Mouse (Mus musculus) heart, adult 2 months (tissue): Measurements from ENCODE around the gene Ccdc78. TPM values are rescaled to one million over a fixed set of nuclear protein-coding genes. Genes with fewer than 3 reads are reported as not detected.

Experiments
- DNase-seq, 2 experiments: peaks; one replicate each; pipeline ENCODE4 v3.0.0; 2021
- H3K27ac ChIP-seq: fragments of 200-600 bp; 2 replicates; pipeline ENCODE4 v1.8.1; 2022
- H3K27me3 ChIP-seq: fragments of 200-500 bp; 2 replicates; pipeline ENCODE4 v1.6.1; 2012; ENCODE audit warnings: mild to moderate bottlenecking, low read length, inconsistent platforms, mixed read lengths; ENCODE audit not compliant: control insufficient read depth, insufficient read depth
- H3K36me3 ChIP-seq: fragments of 200-500 bp; 2 replicates; pipeline ENCODE4 v1.6.1; 2012; ENCODE audit warnings: low read length, inconsistent platforms; ENCODE audit not compliant: control insufficient read depth, insufficient read depth
- H3K4me1 ChIP-seq: fragments of 200-500 bp; 2 replicates; pipeline ENCODE4 v1.6.1; 2011; ENCODE audit warnings: low read length; ENCODE audit not compliant: control insufficient read depth, insufficient read depth
- H3K4me3 ChIP-seq: fragments of 200-600 bp; 2 replicates; pipeline ENCODE4 v1.8.1; 2022
- H3K79me2 ChIP-seq: fragments of 200-500 bp; replicated peaks from 2 replicates; pipeline ENCODE4 v1.6.1; 2012; ENCODE audit warnings: mild to moderate bottlenecking, inconsistent platforms, low read length, moderate library complexity, mixed read lengths; ENCODE audit not compliant: control insufficient read depth, insufficient read depth
- H3K9ac ChIP-seq: fragments of 200-500 bp; 2 replicates; pipeline ENCODE4 v1.6.1; 2012; ENCODE audit warnings: low read depth, mild to moderate bottlenecking, control low read depth, inconsistent platforms, low read length, mixed read lengths
- CTCF ChIP-seq: fragments of 200-600 bp; IDR thresholded peaks from 2 replicates; pipeline ENCODE4 v1.8.1; 2022; ENCODE audit warnings: antibody characterized with exemption, mild to moderate bottlenecking, moderate library complexity
- EP300 ChIP-seq: fragments of 200-500 bp; IDR thresholded peaks from 2 replicates; pipeline ENCODE4 v1.6.1; 2011; ENCODE audit warnings: low read depth, low read length, control low read depth; ENCODE audit not compliant: insufficient read depth
- POLR2A ChIP-seq: fragments of 200-500 bp; IDR thresholded peaks from 2 replicates; pipeline ENCODE4 v1.6.1; 2011; ENCODE audit warnings: mild to moderate bottlenecking, low read depth, low read length, control low read depth; ENCODE audit not compliant: insufficient read depth
- WGBS: fragments of 180-500 bp; shearing (Covaris S2); methylation state at CpG from one replicate; pipeline ENCODE4 v1.1.7; 2018; 5-methylcytosine and 5-hydroxymethylcytosine counted together
- intact Hi-C: fragments of 180-260 bp; cut with DNase I; formaldehyde crosslinking; loops from one replicate; pipeline ENCODE4 v1.15.1; 2025
- polyA plus RNA-seq: library from polyadenylated mRNA; depleted of rRNA; stranded (reverse); fragments of >200 nt; gene quantifications from 2 replicates; pipeline ENCODE4 v1.2.3, GENCODE M21; 2012
- total RNA-seq, 2 experiments: library from RNA; stranded (reverse); gene quantifications; 2 replicates each; pipeline ENCODE4 v1.2.3; 2021

Gene Ccdc78
- total and polyA plus RNA-seq, 3 experiments, result 1.1 TPM; not detected in 2

DNA sequence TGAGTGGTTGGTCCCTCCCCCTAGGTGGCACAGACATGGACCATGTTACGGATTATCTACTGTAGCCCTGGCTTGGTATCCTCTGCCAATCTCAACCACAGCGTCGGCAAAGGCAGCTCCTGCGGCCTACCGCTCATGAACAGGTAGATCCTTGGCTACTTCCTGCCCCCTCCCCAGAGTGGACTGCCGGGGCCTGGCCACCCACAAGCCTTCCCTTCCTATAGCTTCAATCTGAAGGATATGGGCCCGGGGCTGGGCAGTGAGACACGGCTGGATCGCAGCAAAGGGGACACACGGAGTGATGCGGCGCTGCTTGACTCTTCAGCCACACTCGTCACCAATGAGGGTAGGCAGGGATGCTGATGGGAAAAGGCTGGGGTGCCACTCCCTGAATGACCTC, 40.6 kb downstream of the Ccdc78 start:
- Histone ChIP-seq H3K79me2 (no peaks in the 10 kb centered on the region; the same call in 1 of the 2 replicates), H3K36me3 (no peaks in the 10 kb centered on the region; the same call in 1 of the 2 replicates), H3K27ac (no peak overlapping the region), H3K9ac (no peak overlapping the region), H3K4me1 (peaks cover 16% of the 10 kb centered on the region), H3K4me3 (no peak overlapping the region), H3K27me3 (no peaks in the 10 kb centered on the region)
- TF ChIP-seq POLR2A, result no peak
- TF ChIP-seq EP300, result no peak
- TF ChIP-seq CTCF, result no peak
- intact Hi-C loops, result no loop called here
- WGBS, result 94% methylated on average over 13 of the region's 13 CpGs
- no peak for DNase-seq

DNA sequence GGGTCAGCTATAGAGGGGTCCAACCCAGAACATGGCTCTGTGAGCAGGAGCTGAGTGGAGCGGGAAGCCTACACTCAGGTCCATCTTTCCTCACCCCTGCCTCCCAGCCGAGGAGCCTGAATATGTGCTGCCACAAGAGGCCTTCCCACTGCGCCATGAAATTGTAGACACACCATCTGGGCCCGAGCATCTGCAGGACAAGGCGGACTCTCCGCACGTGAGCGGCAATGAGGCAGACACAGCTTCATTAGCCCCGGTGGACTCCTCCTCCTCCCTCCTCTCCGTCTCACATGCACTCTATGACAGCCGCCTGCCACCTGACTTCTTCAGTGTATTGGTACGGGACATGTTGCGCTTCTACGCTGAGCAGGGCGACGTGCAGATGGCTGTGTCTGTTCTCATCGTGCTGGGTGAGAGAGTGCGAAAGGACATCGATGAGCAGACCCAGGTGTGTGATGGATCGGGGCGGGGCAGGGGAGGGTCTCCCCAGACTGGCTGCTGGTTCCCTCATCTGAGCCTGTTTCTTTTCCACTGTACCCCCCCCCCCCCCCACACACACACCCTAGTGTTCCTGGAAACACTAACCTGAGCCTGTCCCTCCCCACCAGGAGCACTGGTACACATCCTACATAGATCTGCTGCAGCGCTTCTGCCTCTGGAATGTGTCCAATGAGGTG, 41.3 kb downstream of the Ccdc78 start:
- TF ChIP-seq EP300, result no peak
- no peak for TF ChIP-seq POLR2A
- TF ChIP-seq CTCF, result no peak
- H3K79me2 ChIP-seq, result no peaks in the 10 kb centered on the region; the same call in 1 of the 2 replicates
- no peaks in the 10 kb centered on the region; the same call in 1 of the 2 replicates for H3K36me3 ChIP-seq
- no peak overlapping the region for H3K4me3 ChIP-seq
- H3K27me3 ChIP-seq, result no peaks in the 10 kb centered on the region
- no peak overlapping the region for H3K9ac ChIP-seq
- H3K4me1 ChIP-seq, result peaks cover 17% of the 10 kb centered on the region
- intact Hi-C loops, result no loop called here
- no peak overlapping the region for H3K27ac ChIP-seq
- WGBS, result 94% methylated on average over 22 of the region's 22 CpGs
- peak in 1 of 2 experiments; percentile 18 for DNase-seq

GRCm38 (mm10) chr17:25828223-25828594, 41.8 kb downstream of the Ccdc78 start:
- Histone ChIP-seq H3K27ac (peak overlapping the region; percentile 81), H3K4me3 (peak overlapping the region; percentile 83), H3K79me2 (no peaks in the 10 kb centered on the region; the same call in 1 of the 2 replicates), H3K36me3 (no peaks in the 10 kb centered on the region; the same call in 1 of the 2 replicates), H3K27me3 (no peaks in the 10 kb centered on the region), H3K4me1 (peaks cover 17% of the 10 kb centered on the region), H3K9ac (no peak overlapping the region)
- TF ChIP-seq POLR2A (no peak), CTCF (no peak), EP300 (no peak)
- WGBS, result 86% methylated on average over 8 of the region's 8 CpGs
- DNase-seq, result no peak
- intact Hi-C loops, result no loop called here

DNA sequence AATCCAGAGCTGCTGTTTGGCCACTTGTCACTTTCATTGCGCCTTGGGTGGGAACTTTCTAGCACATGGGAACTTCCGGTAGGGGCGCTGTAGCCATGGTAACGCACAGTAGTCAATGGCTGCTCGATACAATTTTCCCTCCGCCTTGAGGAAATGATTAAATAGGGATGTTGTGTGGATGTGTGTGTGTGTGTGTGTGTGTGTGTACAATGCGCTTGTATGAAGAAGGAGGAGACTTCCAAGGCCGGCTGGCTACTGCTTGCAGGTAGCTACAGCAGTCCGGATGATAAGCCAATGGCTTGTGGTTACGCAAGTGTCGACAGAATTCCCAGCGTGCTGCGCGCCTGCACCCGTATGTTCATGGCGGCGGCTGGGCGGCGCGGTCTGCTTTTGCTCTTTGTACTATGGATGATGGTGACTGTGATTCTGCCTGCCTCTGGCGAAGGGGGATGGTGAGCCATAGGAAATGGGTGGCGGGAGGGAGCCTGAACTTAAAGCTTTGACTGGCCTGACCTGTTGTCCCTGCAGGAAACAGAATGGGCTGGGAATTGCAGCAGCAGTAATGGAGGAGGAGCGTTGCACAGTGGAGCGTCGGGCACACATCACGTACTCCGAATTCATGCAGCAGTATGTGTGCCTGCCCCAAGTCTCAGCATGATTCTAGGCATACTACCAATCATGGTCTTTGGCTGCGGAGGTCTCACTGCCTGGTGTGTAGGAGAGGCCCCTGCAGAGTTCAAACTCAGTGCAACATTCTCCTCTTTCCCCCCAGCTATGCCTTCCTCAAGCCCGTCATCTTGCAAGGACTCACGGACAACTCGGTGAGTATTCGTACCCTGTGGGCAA, 42.6 kb downstream of the Ccdc78 start, which contains the start of gene Jmjd8:
Gene Jmjd8, plus strand, starts transcription at position 156 of the 846 bp plus-strand sequence.
- H3K4me3 ChIP-seq, result peak within 1 kb of the TSS; percentile 83
- no peaks in the 10 kb centered on the region; the same call in 1 of the 2 replicates for H3K79me2 ChIP-seq
- under 1% methylated on average over 32 of the region's 32 CpGs for WGBS
- peak within 1 kb of the TSS; percentile 85 for H3K9ac ChIP-seq
- peak within 1 kb of the TSS; percentile 81 for H3K27ac ChIP-seq
- no peaks in the 10 kb centered on the region; the same call in 1 of the 2 replicates for H3K36me3 ChIP-seq
- H3K4me1 ChIP-seq, result peaks cover 16% of the 10 kb centered on the region
- no peaks in the 10 kb centered on the region for H3K27me3 ChIP-seq
- TF ChIP-seq CTCF (peak; percentile 58), POLR2A (peak; percentile 84), EP300 (no peak)
- intact Hi-C loops, result no loop called here
- DNase-seq, result peak; percentile 85 to 86

DNA sequence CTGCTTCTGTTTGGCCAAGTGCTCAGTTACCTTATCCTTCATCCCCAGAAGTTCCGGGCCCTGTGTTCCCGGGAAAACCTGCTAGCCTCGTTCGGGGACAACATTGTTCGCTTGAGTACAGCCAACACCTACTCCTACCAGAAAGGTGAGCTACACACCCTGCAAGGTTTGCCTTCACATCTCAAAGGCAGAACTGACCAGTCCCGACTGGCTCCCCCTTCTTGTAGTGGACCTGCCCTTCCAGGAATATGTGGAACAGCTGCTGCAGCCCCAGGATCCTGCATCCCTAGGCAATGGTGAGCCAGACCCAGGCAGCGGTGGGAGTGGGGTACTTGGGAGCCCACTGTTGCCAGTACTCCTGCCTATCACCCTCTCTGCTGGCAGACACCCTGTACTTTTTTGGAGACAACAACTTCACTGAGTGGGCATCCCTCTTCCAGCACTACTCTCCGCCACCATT, 43.2 kb downstream of the Ccdc78 start:
- intact Hi-C loops, result loop anchor here (5.0 kb wide), 1 partner anchor 38 kb away; the partner anchor contains the start of gene Mcrip2
- Histone ChIP-seq H3K27me3 (no peaks in the 10 kb centered on the region), H3K9ac (peak overlapping the region; percentile 85; the same call in 1 of the 2 replicates), H3K4me3 (peak overlapping the region; percentile 83), H3K27ac (no peak overlapping the region), H3K4me1 (peaks cover 12% of the 10 kb centered on the region), H3K79me2 (no peaks in the 10 kb centered on the region; the same call in 1 of the 2 replicates), H3K36me3 (no peaks in the 10 kb centered on the region; the same call in 1 of the 2 replicates)
- WGBS, result 33% methylated on average over 8 of the region's 8 CpGs
- no peak for TF ChIP-seq CTCF
- TF ChIP-seq POLR2A, result 0 out of 2 replicates have a peak, but pooled peaks have one; percentile 19
- no peak for DNase-seq
